Mouse (Mus musculus): ENCODE measurements at regions not wholly inside any gene's neighbourhood (a gene's known extent, or its start where the extent isn't known, plus 50 kb on each side); places are given as distances from the start of the nearest gene placed in this dataset.

- H3K9me3 ChIP-seq (ENCODE audit: control insufficient read depth, low read length): no peaks in the 10 kb centered on the region
- 84% methylated on average over 11 of the region's 11 CpGs for WGBS
Observed at GRCm38 (mm10) chr17:27315947-27316628, 111.8 kb upstream of the Lemd2 start.

GRCm38 (mm10) chr17:27315428-27315827 lies 111.2 kb upstream of the Lemd2 start:
- Histone ChIP-seq H3K36me3 (ENCODE audit: control insufficient read depth, insufficient read depth, low read length) (no peaks in the 10 kb centered on the region), H3K4me3 (ENCODE audit: low read depth, low read length) (no peak overlapping the region), H3K27me3 (replicated peaks; ENCODE audit: control insufficient read depth, insufficient read depth, low read length) (no peaks in the 10 kb centered on the region; the same call in 1 of the 2 replicates), H3K27ac (ENCODE audit: low read depth, low read length) (no peak overlapping the region), H3K9ac (ENCODE audit: low read depth, low read length) (no peak overlapping the region), H3K9me3 (ENCODE audit: control insufficient read depth, low read length) (no peaks in the 10 kb centered on the region), H3K4me2 (no peak overlapping the region), H3K4me1 (replicated peaks; ENCODE audit: control insufficient read depth, insufficient read depth, low read length) (no peaks in the 10 kb centered on the region)
- no peak for ATAC-seq (replicated peaks; ENCODE audit: low FRiP score)
- no peak for DNase-seq (ENCODE audit: low spot score)
- 69% methylated on average over 3 of the region's 3 CpGs for WGBS

More at GRCm38 (mm10) chr17:27315947-27316628, 111.8 kb upstream of the Lemd2 start:
- Histone ChIP-seq H3K9ac (ENCODE audit: low read depth, low read length) (no peak overlapping the region), H3K4me3 (ENCODE audit: low read depth, low read length) (no peak overlapping the region), H3K27me3 (replicated peaks; ENCODE audit: control insufficient read depth, insufficient read depth, low read length) (no peaks in the 10 kb centered on the region; the same call in 1 of the 2 replicates), H3K4me2 (no peak overlapping the region), H3K36me3 (ENCODE audit: control insufficient read depth, insufficient read depth, low read length) (no peaks in the 10 kb centered on the region), H3K27ac (ENCODE audit: low read depth, low read length) (no peak overlapping the region), H3K4me1 (replicated peaks; ENCODE audit: control insufficient read depth, insufficient read depth, low read length) (no peaks in the 10 kb centered on the region)
- no peak for DNase-seq (ENCODE audit: low spot score)
- no peak for ATAC-seq (replicated peaks; ENCODE audit: low FRiP score)

- 65% methylated on average over 7 of the region's 7 CpGs for WGBS
- no peaks in the 10 kb centered on the region for H3K4me1 ChIP-seq (replicated peaks; ENCODE audit: control insufficient read depth, insufficient read depth, low read length)
- no peaks in the 10 kb centered on the region for H3K36me3 ChIP-seq (ENCODE audit: control insufficient read depth, insufficient read depth, low read length)
- ATAC-seq (replicated peaks; ENCODE audit: low FRiP score): no peak
- H3K4me2 ChIP-seq: no peak overlapping the region
- no peaks in the 10 kb centered on the region; the same call in 1 of the 2 replicates for H3K27me3 ChIP-seq (replicated peaks; ENCODE audit: control insufficient read depth, insufficient read depth, low read length)
- H3K27ac ChIP-seq (ENCODE audit: low read depth, low read length): no peak overlapping the region
- no peak for DNase-seq (ENCODE audit: low spot score)
- H3K4me3 ChIP-seq (ENCODE audit: low read depth, low read length): no peak overlapping the region
- no peaks in the 10 kb centered on the region for H3K9me3 ChIP-seq (ENCODE audit: control insufficient read depth, low read length)
- H3K9ac ChIP-seq (ENCODE audit: low read depth, low read length): no peak overlapping the region
Observed at GRCm38 (mm10) chr17:27314821-27315392, 110.6 kb upstream of the Lemd2 start.

- no peaks in the 10 kb centered on the region for H3K9me3 ChIP-seq (ENCODE audit: control insufficient read depth, low read length)
- H3K9ac ChIP-seq (ENCODE audit: low read depth, low read length): no peak overlapping the region
- WGBS: 52% methylated on average over 4 of the region's 4 CpGs
- no peaks in the 10 kb centered on the region for H3K27me3 ChIP-seq (replicated peaks; ENCODE audit: control insufficient read depth, insufficient read depth, low read length)
- H3K36me3 ChIP-seq (ENCODE audit: control insufficient read depth, insufficient read depth, low read length): no peaks in the 10 kb centered on the region
- H3K27ac ChIP-seq (ENCODE audit: low read depth, low read length): no peak overlapping the region
- DNase-seq (ENCODE audit: low spot score) (no peak), ATAC-seq (replicated peaks; ENCODE audit: low FRiP score) (no peak)
- H3K4me3 ChIP-seq (ENCODE audit: low read depth, low read length): no peak overlapping the region
- no peaks in the 10 kb centered on the region for H3K4me1 ChIP-seq (replicated peaks; ENCODE audit: control insufficient read depth, insufficient read depth, low read length)
- H3K4me2 ChIP-seq: no peak overlapping the region
Observed at GRCm38 (mm10) chr17:27308933-27309332, 104.7 kb upstream of the Lemd2 start.

- WGBS: 69% methylated on average over 3 of the region's 3 CpGs
- Histone ChIP-seq H3K4me1 (replicated peaks; ENCODE audit: control insufficient read depth, insufficient read depth, low read length) (no peaks in the 10 kb centered on the region), H3K27me3 (replicated peaks; ENCODE audit: control insufficient read depth, insufficient read depth, low read length) (no peaks in the 10 kb centered on the region), H3K4me3 (ENCODE audit: low read depth, low read length) (no peak overlapping the region), H3K27ac (ENCODE audit: low read depth, low read length) (no peak overlapping the region), H3K9me3 (ENCODE audit: control insufficient read depth, low read length) (no peaks in the 10 kb centered on the region), H3K9ac (ENCODE audit: low read depth, low read length) (no peak overlapping the region), H3K36me3 (ENCODE audit: control insufficient read depth, insufficient read depth, low read length) (no peaks in the 10 kb centered on the region), H3K4me2 (no peak overlapping the region)
- DNase-seq (ENCODE audit: low spot score): no peak
- ATAC-seq (replicated peaks; ENCODE audit: low FRiP score): no peak
Observed at GRCm38 (mm10) chr17:27304842-27305241, 100.6 kb upstream of the Lemd2 start.

- no peak overlapping the region for H3K9ac ChIP-seq (ENCODE audit: low read depth, low read length)
- WGBS: 69% methylated on average over 17 of the region's 17 CpGs
- H3K36me3 ChIP-seq (ENCODE audit: control insufficient read depth, insufficient read depth, low read length): no peaks in the 10 kb centered on the region
- H3K27me3 ChIP-seq (replicated peaks; ENCODE audit: control insufficient read depth, insufficient read depth, low read length): no peaks in the 10 kb centered on the region
- ATAC-seq (replicated peaks; ENCODE audit: low FRiP score) (no peak), DNase-seq (ENCODE audit: low spot score) (no peak)
- H3K27ac ChIP-seq (ENCODE audit: low read depth, low read length): no peak overlapping the region
- H3K4me2 ChIP-seq: no peak overlapping the region
- no peaks in the 10 kb centered on the region for H3K4me1 ChIP-seq (replicated peaks; ENCODE audit: control insufficient read depth, insufficient read depth, low read length)
- no peak overlapping the region for H3K4me3 ChIP-seq (ENCODE audit: low read depth, low read length)
- no peaks in the 10 kb centered on the region for H3K9me3 ChIP-seq (ENCODE audit: control insufficient read depth, low read length)
Observed at GRCm38 (mm10) chr17:27303633-27304479, 99.6 kb upstream of the Lemd2 start.

- Histone ChIP-seq H3K27ac (ENCODE audit: low read depth, low read length) (no peak overlapping the region), H3K36me3 (ENCODE audit: control insufficient read depth, insufficient read depth, low read length) (no peaks in the 10 kb centered on the region), H3K27me3 (replicated peaks; ENCODE audit: control insufficient read depth, insufficient read depth, low read length) (no peaks in the 10 kb centered on the region), H3K9ac (ENCODE audit: low read depth, low read length) (no peak overlapping the region), H3K4me1 (replicated peaks; ENCODE audit: control insufficient read depth, insufficient read depth, low read length) (no peaks in the 10 kb centered on the region), H3K9me3 (ENCODE audit: control insufficient read depth, low read length) (no peaks in the 10 kb centered on the region), H3K4me2 (no peak overlapping the region), H3K4me3 (ENCODE audit: low read depth, low read length) (no peak overlapping the region)
- ATAC-seq (replicated peaks; ENCODE audit: low FRiP score) (no peak), DNase-seq (ENCODE audit: low spot score) (no peak)
- 89% methylated on average over 12 of the region's 12 CpGs for WGBS
Observed at GRCm38 (mm10) chr17:27303061-27303460, 98.8 kb upstream of the Lemd2 start.

- Histone ChIP-seq H3K9ac (ENCODE audit: low read depth, low read length) (no peak overlapping the region), H3K4me1 (replicated peaks; ENCODE audit: control insufficient read depth, insufficient read depth, low read length) (no peaks in the 10 kb centered on the region), H3K4me3 (ENCODE audit: low read depth, low read length) (no peak overlapping the region), H3K27me3 (replicated peaks; ENCODE audit: control insufficient read depth, insufficient read depth, low read length) (no peaks in the 10 kb centered on the region), H3K36me3 (ENCODE audit: control insufficient read depth, insufficient read depth, low read length) (no peaks in the 10 kb centered on the region), H3K27ac (ENCODE audit: low read depth, low read length) (no peak overlapping the region), H3K9me3 (ENCODE audit: control insufficient read depth, low read length) (no peaks in the 10 kb centered on the region), H3K4me2 (no peak overlapping the region)
- DNase-seq (ENCODE audit: low spot score) (no peak), ATAC-seq (replicated peaks; ENCODE audit: low FRiP score) (no peak)
- 46% methylated on average over 11 of the region's 11 CpGs for WGBS
Observed at GRCm38 (mm10) chr17:27301376-27301775, 97.1 kb upstream of the Lemd2 start.
